Mouse (Mus musculus) lung, embryonic 15.5 days (tissue): ENCODE data around the gene Ckb. TPM values are rescaled to one million over a fixed set of nuclear protein-coding genes. Genes with fewer than 3 reads are reported as not detected.

ENCODE experiments used
- polyA plus RNA-seq: library from polyadenylated mRNA; unstranded; fragments of >200 nt; fragmentation: Nextera tagmentation; extraction: Ambion mirVana; gene quantifications from 2 replicates; pipeline ENCODE4 v1.2.1, GENCODE M21; 2015

The Ckb gene
- polyA plus RNA-seq, 1 experiment from 2014 or later, result 252 TPM

Other genes with a start within 250 kb of the Ckb start
- gene Tnfaip2, start 229.9 kb downstream of the Ckb start, polyA plus RNA-seq, result 4.3 and 4.5 TPM in 2 replicates
- gene Gm266, start 186.5 kb downstream of the Ckb start, polyA plus RNA-seq, result 7.0 and 7.1 TPM in 2 replicates
- 471 and 493 TPM in 2 replicates for gene Eif5, start 134.3 kb downstream of the Ckb start, polyA plus RNA-seq
- 34.0 and 34.8 TPM in 2 replicates for gene Mark3, start 97.8 kb downstream of the Ckb start, polyA plus RNA-seq
- 11.1 and 13.7 TPM in 2 replicates for gene Trmt61a, start 5.8 kb upstream of the Ckb start, polyA plus RNA-seq
- 49.4 and 52.2 TPM in 2 replicates for gene Bag5, start 40.9 kb upstream of the Ckb start, polyA plus RNA-seq
- 43.7 and 47.9 TPM in 2 replicates for gene Apopt1, start 40.9 kb upstream of the Ckb start, polyA plus RNA-seq
- gene Klc1, start 86.5 kb upstream of the Ckb start, polyA plus RNA-seq, result 89.8 and 95.9 TPM in 2 replicates
- 7.9 and 8.7 TPM in 2 replicates for gene Xrcc3, start 141.5 kb upstream of the Ckb start, polyA plus RNA-seq
- 108 and 113 TPM in 2 replicates for gene Zfyve21, start 141.8 kb upstream of the Ckb start, polyA plus RNA-seq
- 23.1 and 25.6 TPM in 2 replicates for gene Ppp1r13b, start 235.8 kb upstream of the Ckb start, polyA plus RNA-seq